In the genomic region with DNA sequence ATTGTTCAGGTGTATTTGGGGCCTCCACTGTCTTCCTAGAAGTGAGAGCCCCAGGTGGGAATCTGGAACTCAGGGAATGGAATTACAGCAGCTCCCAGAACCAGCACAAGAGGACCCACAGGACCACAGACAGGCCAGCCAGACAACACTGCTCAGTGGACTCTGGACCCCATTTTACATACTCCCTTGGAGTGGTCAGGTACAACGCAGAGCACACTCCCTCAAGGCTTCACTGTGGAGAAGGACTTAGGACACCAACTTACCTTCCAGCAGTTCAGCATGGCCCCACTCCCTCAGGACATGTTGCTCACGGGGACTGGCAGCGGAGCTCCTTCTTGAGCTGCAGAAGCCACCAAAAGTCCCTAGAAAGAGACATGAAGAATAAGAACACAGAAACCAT, we compare ENCODE assay signal across 9 mouse cellular contexts. TPM values are rescaled to one million over a fixed set of nuclear protein-coding genes. Genes with fewer than 3 reads are reported as not detected.
DNase-seq lines count a peak whose midpoint lies in the region; ATAC-seq and TF ChIP-seq lines count a peak whose summit lies in the region.
"Had no signal": no experiment of that assay in that cellular context is flagged by ENCODE, and none has a peak within 500 bp of the region (broad histone marks: within the 10 kb centered on the region; RNA-seq: fewer than 3 reads in every experiment).

No protein-coding gene starts in this region.

- no peaks in the 10 kb centered on the region for H3K27me3 ChIP-seq in cerebellum, adult 2 months (ENCODE audit: control insufficient read depth, insufficient read depth, low read length)
- H3K27me3 ChIP-seq in hindbrain, embryonic 14.5 days (ENCODE audit: control insufficient read depth, insufficient read depth, low read length) = no peaks in the 10 kb centered on the region; the same call in 1 of the 2 replicates
- no peaks in the 10 kb centered on the region for H3K27me3 ChIP-seq in liver, embryonic 15.5 days
- H3K27me3 ChIP-seq in lung, postnatal 0 days (replicated peaks; ENCODE audit: insufficient read depth, low read length) = no peaks in the 10 kb centered on the region

- H3K4me3 ChIP-seq in cerebellum, adult 2 months (replicated peaks; ENCODE audit: insufficient read depth, low read depth, low read length) = peak overlapping the region; percentile 42
- peak overlapping the region; percentile 79 to 89; a peak in 3 of 4 replicates for H3K4me3 ChIP-seq in ES-E14 (ENCODE audit: insufficient read depth in 1 of 2, low read depth in 1 of 2, low read length in 2 of 2, poor library complexity in 1 of 2, severe bottlenecking in 1 of 2)
- peak overlapping the region; percentile 64; the same call in 1 of the 2 replicates for H3K4me3 ChIP-seq in hindbrain, embryonic 14.5 days (replicated peaks; ENCODE audit: low read length)
- peak overlapping the region; percentile 68 for H3K4me3 ChIP-seq in liver, embryonic 15.5 days (replicated peaks)
- H3K4me3 ChIP-seq in lung, postnatal 0 days (ENCODE audit: low read depth, low read length) = no peak overlapping the region

- TF ChIP-seq POLR2A in cerebellum, adult 2 months (IDR thresholded peaks at IDR 0.05; ENCODE audit: borderline replicate concordance, insufficient read depth, low read length) = no peak

- ATAC-seq in hindbrain, embryonic 14.5 days (ENCODE audit: low FRiP score) = no peak
- no peak for ATAC-seq in liver, embryonic 15.5 days (ENCODE audit: insufficient read depth)
- ATAC-seq in lung, postnatal 0 days = no peak

- in situ Hi-C loops in ES-E14 (cut with MboI; ENCODE audit: low sequenced_read_pairs in 2 of 2, unreplicated experiment in 2 of 2) = no loop called here

- peaks cover 30% of the 10 kb centered on the region for H3K36me3 ChIP-seq in ES-E14 (ENCODE audit: control insufficient read depth, insufficient read depth, low read length, poor library complexity, severe bottlenecking)
- H3K36me3 ChIP-seq in hindbrain, embryonic 14.5 days (replicated peaks; ENCODE audit: control insufficient read depth, insufficient read depth) = peaks cover 33% of the 10 kb centered on the region
- H3K36me3 ChIP-seq in liver, embryonic 15.5 days (replicated peaks) = peaks cover 39% of the 10 kb centered on the region
- peaks cover 18% of the 10 kb centered on the region; the same call in 1 of the 2 replicates for H3K36me3 ChIP-seq in lung, postnatal 0 days (ENCODE audit: insufficient read depth, low read length)

- H3K9me3 ChIP-seq in ES-E14 (ENCODE audit: control insufficient read depth, insufficient read depth, low read depth, low read length) = peaks cover 8% of the 10 kb centered on the region; the same call in 1 of the 2 replicates
- H3K9me3 ChIP-seq in hindbrain, embryonic 14.5 days (ENCODE audit: control insufficient read depth, low read length) = peaks cover 8% of the 10 kb centered on the region; the same call in 1 of the 2 replicates
- no peaks in the 10 kb centered on the region for H3K9me3 ChIP-seq in liver, embryonic 15.5 days (replicated peaks)
- H3K9me3 ChIP-seq in lung, postnatal 0 days (ENCODE audit: low read length) = no peaks in the 10 kb centered on the region

- no peak overlapping the region for H3K27ac ChIP-seq in cerebellum, adult 2 months (ENCODE audit: insufficient read depth, low read length)
- no peak overlapping the region for H3K27ac ChIP-seq in ES-E14 (ENCODE audit: insufficient read depth, low read depth, low read length, poor library complexity, severe bottlenecking)
- H3K27ac ChIP-seq in hindbrain, embryonic 14.5 days = no peak overlapping the region
- H3K27ac ChIP-seq in liver, embryonic 15.5 days (replicated peaks) = no peak overlapping the region
- no peak overlapping the region for H3K27ac ChIP-seq in lung, postnatal 0 days (ENCODE audit: low read length)

- H3K9ac ChIP-seq in ES-E14 (ENCODE audit: insufficient read depth, low read depth, low read length, poor library complexity, severe bottlenecking) = peak overlapping the region; percentile 17; the same call in 1 of the 2 replicates
- peak overlapping the region; percentile 71; the same call in 1 of the 2 replicates for H3K9ac ChIP-seq in hindbrain, embryonic 14.5 days
- no peak overlapping the region for H3K9ac ChIP-seq in liver, embryonic 15.5 days
- no peak overlapping the region for H3K9ac ChIP-seq in lung, postnatal 0 days (replicated peaks; ENCODE audit: low read depth)

- TF ChIP-seq CTCF in cerebellum, adult 2 months (IDR thresholded peaks at IDR 0.05; ENCODE audit: borderline replicate concordance, insufficient read depth, low read depth, low read length) = no peak
- no peak for TF ChIP-seq CTCF in lung, postnatal 0 days (IDR thresholded peaks at IDR 0.05)

- 85% methylated on average over 3 of the region's 3 CpGs for WGBS in cerebellum, adult 2 months
- WGBS in hindbrain, embryonic 14.5 days = 90% methylated on average over 3 of the region's 3 CpGs
- WGBS in liver, embryonic 15.5 days (ENCODE audit: insufficient replicate concordance) = 83% methylated on average over 3 of the region's 3 CpGs
- 89% methylated on average over 3 of the region's 3 CpGs for WGBS in lung, postnatal 0 days

- no peak for TF ChIP-seq EP300 in lung, postnatal 0 days (IDR thresholded peaks at IDR 0.05)

- H3K4me1 ChIP-seq in cerebellum, adult 2 months (ENCODE audit: control insufficient read depth, insufficient read depth, low read length) = peaks cover 28% of the 10 kb centered on the region
- peaks cover 0 to 3% of the 10 kb centered on the region in 2 experiments; a peak in 2 of 4 replicates for H3K4me1 ChIP-seq in ES-E14 (ENCODE audit: control insufficient read depth in 2 of 2, insufficient read depth in 2 of 2, low read length in 2 of 2, poor library complexity in 1 of 2)
- H3K4me1 ChIP-seq in hindbrain, embryonic 14.5 days (replicated peaks; ENCODE audit: control insufficient read depth, insufficient read depth, low read length) = peaks cover 7% of the 10 kb centered on the region
- peaks cover 35% of the 10 kb centered on the region for H3K4me1 ChIP-seq in liver, embryonic 15.5 days (replicated peaks)
- H3K4me1 ChIP-seq in lung, postnatal 0 days (ENCODE audit: insufficient read depth, low read depth, low read length) = no peaks in the 10 kb centered on the region; the same call in 1 of the 2 replicates

- DNase-seq in cerebellum, adult 2 months = no peak
- DNase-seq in cerebellum, adult 11-12 months = no peak
- DNase-seq in ES-E14 (ENCODE audit: low read depth, low spot score) = no peak
- DNase-seq in hindbrain, embryonic 14.5 days (ENCODE audit: low spot score) = no peak
- no peak for DNase-seq in spleen, postnatal 10 days (ENCODE audit: low spot score in 2 of 2)
- DNase-seq in lung, postnatal 0 days (ENCODE audit: low spot score) = no peak
- no peak for DNase-seq in ovary, postnatal 14 days (ENCODE audit: low spot score)
- DNase-seq: adrenal gland, postnatal 10 days had no signal

- H3K4me2 ChIP-seq in hindbrain, embryonic 14.5 days (replicated peaks) = peak overlapping the region; percentile 76
- peak overlapping the region; percentile 85 for H3K4me2 ChIP-seq in liver, embryonic 15.5 days
- H3K4me2 ChIP-seq in lung, postnatal 0 days (replicated peaks; ENCODE audit: low read depth, low read length) = no peak overlapping the region

TF ChIP-seq in ES-E14, 5 proteins besides CTCF, POLR2A, EP300 and RAD21:
- TF ChIP-seq MAFK (IDR thresholded peaks at IDR 0.05; ENCODE audit: insufficient read depth, low read depth, low read length) (no peak), HCFC1 (IDR thresholded peaks at IDR 0.05; ENCODE audit: borderline replicate concordance, insufficient read depth, low read length) (no peak), ZC3H11A (IDR thresholded peaks at IDR 0.05; ENCODE audit: borderline replicate concordance, low read depth, low read length) (no peak), ZNF384 (IDR thresholded peaks at IDR 0.05; ENCODE audit: low read depth, low read length) (no peak)

RNA-seq across cellular contexts. Expression of a gene that starts 1.0 kb away (rescaled TPM):
- polyA plus RNA-seq in cerebellum, adult 2 months (2012; rRNA removed) = 74.7 and 80.4 TPM in 2 replicates
- 109 and 159 TPM in 2 replicates for total RNA-seq in ES-E14 (2012; rRNA removed)
- polyA plus RNA-seq in hindbrain, embryonic 14.5 days (2014; fragmentation: Nextera tagmentation; extraction: Ambion mirVana) = 32.8 and 36.5 TPM in 2 replicates
- 15.6 and 17.7 TPM in 2 replicates for polyA plus RNA-seq in liver, embryonic 15.5 days (2015; fragmentation: Nextera tagmentation; extraction: Ambion mirVana)
- polyA plus RNA-seq in lung, postnatal 0 days (2015; fragmentation: Nextera tagmentation; extraction: Ambion mirVana) = 17.4 and 22.4 TPM in 2 replicates

RNA-seq across cellular contexts. Expression of a gene that starts 9.5 kb away (rescaled TPM):
- 10.6 and 11.1 TPM in 2 replicates for polyA plus RNA-seq in cerebellum, adult 2 months (2012; rRNA removed)
- 1.5 and 1.9 TPM in 2 replicates for total RNA-seq in ES-E14 (2012; rRNA removed)
- polyA plus RNA-seq in hindbrain, embryonic 14.5 days (2014; fragmentation: Nextera tagmentation; extraction: Ambion mirVana) = 1.4 and 1.6 TPM in 2 replicates
- 0.07 TPM in 1 of 2 replicates, not detected in the other for polyA plus RNA-seq in liver, embryonic 15.5 days (2015; fragmentation: Nextera tagmentation; extraction: Ambion mirVana)
- 0.18 TPM in 1 of 2 replicates, not detected in the other for polyA plus RNA-seq in lung, postnatal 0 days (2015; fragmentation: Nextera tagmentation; extraction: Ambion mirVana)
- total RNA-seq: adrenal gland, postnatal 10 days had no signal

RNA-seq across cellular contexts. Expression of a gene that starts 21.3 kb away (rescaled TPM):
- polyA plus RNA-seq in cerebellum, adult 2 months (2012; rRNA removed) = 126 and 127 TPM in 2 replicates
- 66.7 and 70.8 TPM in 2 replicates for total RNA-seq in ES-E14 (2012; rRNA removed)
- polyA plus RNA-seq in hindbrain, embryonic 14.5 days (2014; fragmentation: Nextera tagmentation; extraction: Ambion mirVana) = 92.8 and 96.7 TPM in 2 replicates
- 39.6 and 42.0 TPM in 2 replicates for polyA plus RNA-seq in liver, embryonic 15.5 days (2015; fragmentation: Nextera tagmentation; extraction: Ambion mirVana)
- 40.5 and 45.9 TPM in 2 replicates for polyA plus RNA-seq in lung, postnatal 0 days (2015; fragmentation: Nextera tagmentation; extraction: Ambion mirVana)

RNA-seq across cellular contexts. Expression of a gene that starts 29.0 kb away (rescaled TPM):
- polyA plus RNA-seq in cerebellum, adult 2 months (2012; rRNA removed) = 227 and 270 TPM in 2 replicates
- 5.0 and 11.8 TPM in 2 replicates for total RNA-seq in ES-E14 (2012; rRNA removed)
- polyA plus RNA-seq in hindbrain, embryonic 14.5 days (2014; fragmentation: Nextera tagmentation; extraction: Ambion mirVana) = 2.9 and 4.3 TPM in 2 replicates
- polyA plus RNA-seq in liver, embryonic 15.5 days (2015; fragmentation: Nextera tagmentation; extraction: Ambion mirVana) = 0.02 TPM in 1 of 2 replicates, not detected in the other
- polyA plus RNA-seq in lung, postnatal 0 days (2015; fragmentation: Nextera tagmentation; extraction: Ambion mirVana) = 0.12 and 0.15 TPM in 2 replicates

RNA-seq across cellular contexts. Expression of a gene that starts 31.7 kb away (rescaled TPM):
- polyA plus RNA-seq in cerebellum, adult 2 months (2012; rRNA removed) = 2.2 and 2.5 TPM in 2 replicates
- 5.7 and 7.1 TPM in 2 replicates for total RNA-seq in ES-E14 (2012; rRNA removed)
- polyA plus RNA-seq in hindbrain, embryonic 14.5 days (2014; fragmentation: Nextera tagmentation; extraction: Ambion mirVana) = 1.6 and 2.2 TPM in 2 replicates
- 0.71 and 1.0 TPM in 2 replicates for polyA plus RNA-seq in liver, embryonic 15.5 days (2015; fragmentation: Nextera tagmentation; extraction: Ambion mirVana)
- polyA plus RNA-seq in lung, postnatal 0 days (2015; fragmentation: Nextera tagmentation; extraction: Ambion mirVana) = 38.6 and 39.9 TPM in 2 replicates

Comparison
In these comparisons a context has a peak if more than half of its experiments do, and no peak if none do; other contexts are left out.
1. H3K9ac ChIP-seq: peak in ES-E14 (single experiment) and hindbrain, embryonic 14.5 days (single experiment); none in liver, embryonic 15.5 days (single experiment) and lung, postnatal 0 days (single experiment).